Mouse (Mus musculus): ENCODE results near the gene Olfr31. TPM values are rescaled to one million over a fixed set of nuclear protein-coding genes. Genes with fewer than 3 reads are reported as not detected.
A peak's percentile ranks its signal among the peaks of the same experiment; 100 is the strongest.

Olfr31 gene
- polyA plus RNA-seq (2016; fragmentation: Nextera tagmentation; extraction: Ambion mirVana): not detected in 2 replicates

DNA sequence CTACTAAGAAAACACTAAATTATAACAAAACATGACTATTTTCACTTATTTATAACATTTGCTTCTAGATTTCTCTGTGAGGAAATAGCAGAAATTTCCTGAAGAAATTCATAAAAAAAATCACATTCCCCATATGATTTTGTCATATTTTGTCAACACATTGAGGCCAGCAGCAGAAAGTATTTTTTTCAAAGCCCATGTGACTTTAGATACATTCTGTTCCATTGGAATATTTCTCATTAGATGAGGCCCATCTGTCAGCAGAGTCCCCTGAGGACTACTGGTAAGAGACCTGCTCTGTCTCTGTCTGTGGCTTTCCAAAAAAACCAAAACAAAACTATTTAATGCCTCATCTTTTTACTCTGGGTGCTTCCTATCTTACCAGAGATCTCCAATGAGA is at the start of gene Olfr31:
Olfr31 (plus strand) TSS at position 301 of the 400 bp plus-strand sequence.
- Histone ChIP-seq H3K27ac (no peak within 1 kb of the TSS), H3K4me3 (no peak within 1 kb of the TSS), H3K9me3 (no peaks in the 10 kb centered on the region), H3K27me3 (ENCODE audit: insufficient read depth, poor library complexity, severe bottlenecking) (no peaks in the 10 kb centered on the region), H3K36me3 (no peaks in the 10 kb centered on the region), H3K4me1 (no peaks in the 10 kb centered on the region)
- DNase-seq (ENCODE audit: low spot score): no peak

DNA sequence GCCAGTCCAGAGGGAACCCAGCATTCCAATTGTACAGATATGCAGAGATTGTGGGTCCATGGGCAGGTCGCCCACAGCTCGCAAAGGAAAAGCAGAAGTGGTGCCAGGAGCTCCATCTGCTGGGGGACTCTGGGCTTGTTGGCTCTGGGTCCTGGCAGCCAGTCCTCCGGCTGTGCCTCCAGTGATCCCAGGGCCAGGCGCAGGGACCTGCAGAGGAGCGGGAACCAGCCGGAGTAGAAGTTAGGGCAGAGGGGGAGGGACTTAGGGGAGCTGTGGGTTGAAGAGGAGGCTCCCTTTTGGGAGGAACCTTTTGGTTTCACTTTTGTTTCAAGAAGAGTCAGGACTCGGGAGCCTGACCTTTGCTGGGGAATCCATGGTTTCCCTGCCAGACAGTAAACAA is 28.2 kb upstream of the Olfr31 start:
- peak overlapping the region; percentile 15; the same call in 1 of the 2 replicates for H3K4me3 ChIP-seq
- no peak for DNase-seq (ENCODE audit: low spot score)
- no peaks in the 10 kb centered on the region for H3K27me3 ChIP-seq (ENCODE audit: insufficient read depth, poor library complexity, severe bottlenecking)
- H3K36me3 ChIP-seq: no peaks in the 10 kb centered on the region
- no peaks in the 10 kb centered on the region for H3K4me1 ChIP-seq
- 0 out of 2 replicates have a peak, but pooled peaks cover 3% of the 10 kb centered on the region for H3K9me3 ChIP-seq
- no peak overlapping the region for H3K27ac ChIP-seq
- 44% methylated on average over 7 of the region's 7 CpGs for whole genome bisulfite sequencing

DNA sequence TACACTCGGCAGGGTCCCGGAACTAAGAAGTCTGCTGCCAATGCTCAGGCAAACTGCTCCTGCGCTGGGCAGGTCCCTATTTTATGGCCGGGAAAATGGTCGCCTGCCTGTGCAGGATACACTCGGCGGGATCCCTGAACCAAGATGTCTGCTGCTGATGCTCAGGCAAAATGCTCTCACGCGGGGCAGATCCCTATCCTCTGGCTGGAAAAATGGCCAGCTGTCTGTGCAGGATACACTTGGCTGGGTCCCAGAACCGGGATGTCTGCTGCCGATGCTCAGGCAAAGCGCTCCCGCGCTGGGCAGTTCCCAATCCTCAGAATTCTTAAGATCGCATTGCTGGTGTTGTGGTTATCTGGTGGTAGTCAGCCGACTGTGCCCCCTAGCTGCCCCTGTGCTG is 13.7 kb upstream of the Olfr31 start:
- Histone ChIP-seq H3K36me3 (no peaks in the 10 kb centered on the region), H3K4me1 (no peaks in the 10 kb centered on the region), H3K27ac (no peak overlapping the region), H3K9me3 (no peaks in the 10 kb centered on the region), H3K27me3 (ENCODE audit: insufficient read depth, poor library complexity, severe bottlenecking) (no peaks in the 10 kb centered on the region), H3K4me3 (peak overlapping the region; percentile 28)
- DNase-seq (ENCODE audit: low spot score): no peak
- 31% methylated on average over 16 of the region's 16 CpGs for WGBS

DNA sequence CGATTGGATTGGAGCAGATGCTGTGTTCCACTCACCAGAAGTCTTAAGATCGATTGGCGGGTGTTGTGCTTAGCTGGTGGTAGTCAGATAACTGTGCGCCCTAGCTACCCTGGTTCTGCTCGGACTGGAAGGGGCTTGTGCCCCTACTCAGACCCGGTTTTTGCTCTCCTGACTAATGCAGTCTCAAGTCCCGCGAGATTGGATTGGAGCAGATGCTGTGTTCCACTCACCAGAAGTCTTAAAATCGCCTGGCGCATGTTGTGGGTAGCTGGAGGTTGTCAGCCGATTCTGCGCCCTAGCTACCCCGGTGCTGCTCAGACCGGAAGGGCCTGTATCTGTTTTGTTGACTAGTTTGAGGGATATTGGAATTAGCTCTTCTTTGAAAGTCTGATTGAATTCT is 13.2 kb upstream of the Olfr31 start:
- WGBS: 42% methylated on average over 14 of the region's 14 CpGs
- no peaks in the 10 kb centered on the region for H3K27me3 ChIP-seq (ENCODE audit: insufficient read depth, poor library complexity, severe bottlenecking)
- H3K36me3 ChIP-seq: no peaks in the 10 kb centered on the region
- no peaks in the 10 kb centered on the region for H3K4me1 ChIP-seq
- peak overlapping the region; percentile 28 for H3K4me3 ChIP-seq
- DNase-seq (ENCODE audit: low spot score): no peak
- no peak overlapping the region for H3K27ac ChIP-seq
- H3K9me3 ChIP-seq: no peaks in the 10 kb centered on the region

DNA sequence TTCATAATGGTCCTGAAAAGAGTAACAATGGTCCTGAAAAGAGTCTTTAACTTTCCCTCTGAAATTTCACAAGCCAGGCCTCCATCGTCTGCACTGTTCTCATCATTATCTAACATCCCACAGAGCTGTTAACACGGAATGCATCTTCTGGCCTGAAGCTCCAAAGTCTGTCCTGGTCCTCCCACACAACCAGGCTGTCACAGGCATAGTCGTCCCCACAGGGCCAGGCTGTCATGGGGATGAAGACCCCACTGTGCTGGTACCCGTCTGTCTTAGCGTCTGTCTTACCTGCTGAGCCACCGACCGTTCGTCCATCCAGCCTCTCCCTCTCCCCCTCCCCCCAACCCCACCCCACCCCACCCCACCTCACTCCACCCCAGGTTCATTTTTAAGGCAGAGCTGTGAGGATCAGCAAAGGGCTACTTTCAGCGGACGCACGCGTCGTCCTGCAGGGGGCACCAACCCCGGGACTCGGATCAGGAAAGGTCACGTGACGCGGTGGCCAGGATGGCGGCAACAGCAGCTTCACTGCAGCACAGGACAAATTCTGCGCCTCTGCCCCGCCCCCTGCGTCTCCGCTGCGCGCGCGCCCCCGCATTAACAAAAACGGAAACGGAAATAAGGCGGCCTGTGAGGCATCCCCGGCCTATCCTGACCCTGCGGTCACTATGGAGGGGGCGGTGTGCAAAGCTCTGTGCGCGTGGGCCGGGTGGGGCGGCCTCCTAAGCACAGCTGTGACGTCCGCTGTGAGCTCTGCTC is 22.7 kb downstream of the Olfr31 start:
- peak overlapping the region; percentile 91 for H3K27ac ChIP-seq
- peak overlapping the region; percentile 75 for H3K4me3 ChIP-seq
- H3K9me3 ChIP-seq: peaks cover 36% of the 10 kb centered on the region
- peaks cover 29% of the 10 kb centered on the region for H3K36me3 ChIP-seq
- DNase-seq (ENCODE audit: low spot score): peak; percentile 96
- 0 out of 2 replicates have a peak, but pooled peaks cover 3% of the 10 kb centered on the region for H3K4me1 ChIP-seq
- 10% methylated on average over 39 of the region's 40 CpGs for WGBS
- no peaks in the 10 kb centered on the region for H3K27me3 ChIP-seq (ENCODE audit: insufficient read depth, poor library complexity, severe bottlenecking)

DNA sequence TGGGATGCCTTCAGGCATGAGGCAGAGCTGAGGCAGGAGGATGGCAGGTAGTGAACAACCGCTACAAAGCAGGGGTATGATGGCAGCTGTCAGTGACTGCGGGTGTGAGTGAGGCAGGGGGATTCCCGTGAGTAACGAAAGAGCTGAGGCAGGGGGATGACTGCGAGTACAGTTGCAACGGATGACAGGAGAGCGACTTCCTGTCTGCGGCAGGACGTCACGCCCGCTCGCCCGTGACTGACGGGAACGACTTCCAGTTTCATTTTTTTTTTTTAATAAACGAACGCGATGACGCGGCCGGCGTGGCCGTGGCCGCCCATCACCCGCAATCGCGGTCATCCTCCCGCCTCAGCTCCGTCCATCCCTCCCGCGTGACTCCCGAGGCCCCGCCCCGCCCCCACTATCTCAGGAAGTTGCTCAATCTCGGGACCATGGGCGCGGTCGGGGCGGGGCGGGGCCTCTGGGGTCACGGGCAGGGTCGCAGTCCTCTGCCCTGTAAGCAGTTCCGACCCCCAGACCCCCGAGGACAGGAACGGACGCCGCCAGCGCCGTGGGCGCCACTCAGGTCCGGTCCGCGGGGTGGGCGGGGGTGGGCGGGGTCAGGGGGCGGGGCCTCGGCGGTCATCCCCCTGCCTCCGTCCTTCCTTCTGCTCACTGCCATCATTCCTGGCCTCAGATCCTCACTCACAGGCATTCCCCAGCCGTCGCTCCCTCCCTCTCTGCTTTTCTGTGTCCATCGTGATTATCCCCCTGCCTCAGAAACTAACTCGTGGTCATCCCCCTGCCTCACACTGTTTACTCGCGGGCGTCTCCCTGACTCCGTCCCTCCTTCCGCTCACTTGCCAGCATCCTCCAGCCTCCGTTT is 23.6 kb downstream of the Olfr31 start, which contains the start of gene Il3ra:
Il3ra (plus strand) TSS at position 328 of the 865 bp plus-strand sequence.
- H3K4me3 ChIP-seq: peak within 1 kb of the TSS; percentile 75
- 1% methylated on average over 69 of the region's 69 CpGs for WGBS
- 0 out of 2 replicates have a peak, but pooled peaks cover 3% of the 10 kb centered on the region for H3K4me1 ChIP-seq
- H3K36me3 ChIP-seq: peaks cover 38% of the 10 kb centered on the region
- no peaks in the 10 kb centered on the region for H3K27me3 ChIP-seq (ENCODE audit: insufficient read depth, poor library complexity, severe bottlenecking)
- H3K27ac ChIP-seq: peak within 1 kb of the TSS; percentile 91
- peaks cover 45% of the 10 kb centered on the region for H3K9me3 ChIP-seq
- DNase-seq (ENCODE audit: low spot score): peak; percentile 85

DNA sequence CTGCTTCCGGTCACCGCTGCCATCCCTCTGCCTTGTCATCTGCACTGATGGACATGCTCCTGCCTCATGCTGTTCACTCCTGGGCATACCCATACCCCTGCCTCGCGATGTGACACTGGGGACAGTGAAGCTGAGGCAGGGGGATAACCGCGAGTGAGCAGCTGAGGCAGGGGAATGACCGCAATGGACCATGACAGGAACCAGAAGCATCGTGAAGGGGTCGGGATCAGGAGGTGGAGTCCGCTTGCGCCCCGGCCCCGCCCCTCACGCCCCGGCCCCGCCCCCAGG is 24.1 kb downstream of the Olfr31 start:
- 26% methylated on average over 16 of the region's 16 CpGs for WGBS
- H3K9me3 ChIP-seq: peaks cover 50% of the 10 kb centered on the region
- no peaks in the 10 kb centered on the region for H3K27me3 ChIP-seq (ENCODE audit: insufficient read depth, poor library complexity, severe bottlenecking)
- DNase-seq (ENCODE audit: low spot score): no peak
- H3K4me3 ChIP-seq: peak overlapping the region; percentile 75
- peaks cover 44% of the 10 kb centered on the region for H3K36me3 ChIP-seq
- 0 out of 2 replicates have a peak, but pooled peaks cover 3% of the 10 kb centered on the region for H3K4me1 ChIP-seq
- peak overlapping the region; percentile 91 for H3K27ac ChIP-seq

DNA sequence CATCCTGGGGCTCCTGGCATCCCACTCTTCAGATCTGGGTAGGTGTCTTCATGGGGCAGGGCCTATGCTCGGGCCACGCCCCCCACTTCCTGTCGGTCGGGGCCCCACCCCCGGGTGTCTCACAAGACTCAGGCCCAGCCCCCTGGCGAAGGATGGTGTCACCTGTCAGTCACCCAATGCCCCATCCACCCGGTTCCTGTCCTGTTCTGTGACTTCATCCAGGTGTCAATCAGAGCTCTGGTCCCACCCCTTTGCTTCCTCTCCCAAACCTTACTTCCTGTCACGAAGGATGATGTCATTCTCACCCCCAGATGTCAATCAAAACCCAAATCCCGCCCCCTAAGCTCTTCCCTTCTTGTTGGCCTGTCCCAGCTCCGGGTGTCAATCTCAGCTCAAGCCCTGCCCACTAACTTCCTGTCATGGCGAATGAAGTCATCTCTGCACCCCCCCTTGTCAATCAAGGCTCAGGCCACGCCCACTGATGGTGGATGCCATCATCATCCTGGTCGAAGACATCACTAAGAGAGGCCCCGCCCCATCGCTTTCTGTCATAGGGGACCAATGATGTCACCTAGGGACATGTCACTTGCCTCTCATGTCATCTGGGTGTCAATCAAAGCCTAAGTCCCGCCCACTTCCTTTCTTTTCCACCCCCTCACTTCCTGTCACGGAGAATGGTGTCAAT is 24.7 kb downstream of the Olfr31 start:
- no peak for DNase-seq (ENCODE audit: low spot score)
- Histone ChIP-seq H3K27me3 (ENCODE audit: insufficient read depth, poor library complexity, severe bottlenecking) (no peaks in the 10 kb centered on the region), H3K36me3 (peaks cover 46% of the 10 kb centered on the region), H3K27ac (peak overlapping the region; percentile 91; the same call in 1 of the 2 replicates), H3K4me3 (peak overlapping the region; percentile 75), H3K4me1 (0 out of 2 replicates have a peak, but pooled peaks cover 3% of the 10 kb centered on the region), H3K9me3 (peaks cover 53% of the 10 kb centered on the region)
- WGBS: 76% methylated on average over 17 of the region's 17 CpGs

DNA sequence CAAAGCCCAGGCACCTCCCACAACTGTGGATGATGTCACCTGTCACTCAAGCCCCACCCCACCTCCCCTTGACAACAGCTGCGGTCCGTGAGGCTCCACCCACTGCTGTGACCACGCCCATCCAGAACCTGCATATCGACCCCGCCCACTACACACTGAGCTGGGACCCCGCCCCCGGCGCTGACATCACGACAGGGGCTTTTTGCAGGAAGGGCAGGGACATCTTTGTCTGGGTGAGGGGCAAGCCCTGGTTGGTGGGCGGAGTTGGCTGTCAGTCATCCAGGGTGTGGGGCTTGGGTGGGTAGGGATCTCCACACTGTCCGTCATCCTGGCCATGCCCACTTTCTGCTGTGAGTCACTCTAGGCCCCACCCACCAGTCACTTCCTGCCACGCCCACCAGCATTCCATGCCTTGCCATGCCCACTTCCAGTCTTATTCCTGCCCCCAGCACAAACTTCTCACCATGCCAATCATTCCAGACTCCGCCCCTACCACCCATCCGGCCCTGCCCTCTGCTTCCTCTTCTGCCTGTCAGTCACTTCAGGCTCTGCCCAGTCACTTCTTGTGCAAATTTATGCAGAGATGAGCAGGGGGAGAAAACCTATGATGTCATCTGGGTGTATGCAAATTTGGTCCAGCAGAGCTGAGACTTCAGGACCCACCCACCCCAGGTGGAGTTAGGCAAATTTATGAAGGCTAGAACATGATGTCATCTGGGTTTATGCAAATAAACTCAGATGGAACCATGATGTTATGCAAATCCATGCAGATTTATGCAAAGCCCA is 25.4 kb downstream of the Olfr31 start:
- 0 out of 2 replicates have a peak, but pooled peaks cover 3% of the 10 kb centered on the region for H3K4me1 ChIP-seq
- no peak overlapping the region for H3K4me3 ChIP-seq
- peaks cover 53% of the 10 kb centered on the region for H3K9me3 ChIP-seq
- H3K27ac ChIP-seq: no peak overlapping the region
- H3K27me3 ChIP-seq (ENCODE audit: insufficient read depth, poor library complexity, severe bottlenecking): no peaks in the 10 kb centered on the region
- DNase-seq (ENCODE audit: low spot score): no peak
- WGBS: 93% methylated on average over 14 of the region's 14 CpGs
- H3K36me3 ChIP-seq: peaks cover 46% of the 10 kb centered on the region

DNA sequence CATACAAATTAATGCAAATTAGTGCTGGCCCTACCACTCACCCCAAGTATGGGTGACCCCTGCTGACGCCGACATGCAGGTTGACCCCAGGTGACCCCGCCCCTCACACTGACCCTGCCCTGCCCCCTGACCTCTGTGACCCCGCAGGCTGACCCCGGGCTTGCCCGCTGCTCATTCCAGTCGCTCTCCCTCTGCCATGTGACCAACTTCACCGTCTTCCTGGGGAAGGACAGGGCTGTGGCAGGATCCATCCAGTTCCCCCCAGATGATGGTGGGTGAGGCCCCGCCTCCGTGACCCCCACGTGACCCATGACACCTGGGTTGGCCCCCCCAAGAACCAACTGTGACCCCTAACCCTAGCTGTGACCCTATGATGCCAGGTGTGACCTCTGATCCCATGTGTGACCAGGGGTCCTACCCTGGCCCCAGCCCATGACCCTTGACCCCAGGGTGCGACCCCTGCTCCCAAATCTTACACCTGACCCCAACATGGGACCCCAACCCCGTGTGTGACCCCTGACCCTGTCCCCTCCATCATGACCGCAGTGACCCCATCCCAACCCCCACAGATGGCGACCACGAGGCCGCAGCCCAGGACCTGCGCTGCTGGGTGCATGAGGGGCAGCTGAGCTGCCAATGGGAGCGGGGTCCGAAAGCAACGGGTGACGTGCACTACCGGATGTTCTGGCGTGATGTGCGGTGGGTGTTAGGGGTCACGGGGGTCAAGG is 26.2 kb downstream of the Olfr31 start:
- H3K4me1 ChIP-seq: 0 out of 2 replicates have a peak, but pooled peaks cover 3% of the 10 kb centered on the region
- no peak overlapping the region for H3K27ac ChIP-seq
- no peaks in the 10 kb centered on the region for H3K27me3 ChIP-seq (ENCODE audit: insufficient read depth, poor library complexity, severe bottlenecking)
- no peak for DNase-seq (ENCODE audit: low spot score)
- peaks cover 46% of the 10 kb centered on the region for H3K36me3 ChIP-seq
- WGBS: 95% methylated on average over 26 of the region's 26 CpGs
- H3K4me3 ChIP-seq: no peak overlapping the region
- peaks cover 53% of the 10 kb centered on the region for H3K9me3 ChIP-seq

DNA sequence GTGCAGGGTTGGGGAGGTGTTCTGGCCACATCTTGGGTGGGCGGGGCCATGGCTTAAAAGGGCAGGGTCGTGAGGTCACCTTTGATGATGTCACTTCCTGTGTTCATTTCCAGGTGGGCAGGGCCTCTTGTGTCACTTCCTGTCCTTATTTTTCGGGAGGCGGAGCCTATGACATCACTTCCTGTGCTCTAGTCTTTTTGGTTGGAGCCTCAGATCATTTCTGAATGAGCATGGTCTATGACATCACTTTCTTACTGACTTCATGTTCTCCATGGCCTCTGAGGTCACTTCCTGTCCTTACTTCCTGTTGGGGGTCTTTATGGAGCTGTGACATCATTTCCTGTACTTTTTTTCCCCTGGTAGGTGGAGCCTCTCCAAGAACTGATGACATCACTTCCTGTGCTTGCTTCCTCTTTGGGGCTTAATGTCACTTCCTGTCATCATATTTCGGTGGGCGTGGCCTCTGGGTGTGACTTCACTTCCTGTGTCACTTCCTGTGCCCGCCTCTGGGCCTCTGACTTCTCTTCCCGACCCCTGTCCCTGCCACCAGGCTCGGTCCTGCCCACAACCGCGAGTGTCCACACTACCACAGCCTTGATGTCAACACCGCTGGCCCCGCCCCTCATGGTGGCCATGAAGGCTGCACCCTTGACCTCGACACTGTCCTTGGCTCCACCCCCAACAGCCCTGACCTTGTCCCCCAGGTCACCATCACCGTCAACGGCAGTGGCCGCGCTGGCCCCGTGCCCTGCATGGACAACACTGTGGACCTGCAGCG is 27.0 kb downstream of the Olfr31 start:
- 93% methylated on average over 20 of the region's 20 CpGs for WGBS
- Histone ChIP-seq H3K4me1 (0 out of 2 replicates have a peak, but pooled peaks cover 3% of the 10 kb centered on the region), H3K27ac (no peak overlapping the region), H3K36me3 (peaks cover 47% of the 10 kb centered on the region), H3K4me3 (no peak overlapping the region), H3K27me3 (ENCODE audit: insufficient read depth, poor library complexity, severe bottlenecking) (no peaks in the 10 kb centered on the region), H3K9me3 (peaks cover 59% of the 10 kb centered on the region)
- DNase-seq (ENCODE audit: low spot score): no peak

All from heart, embryonic 10.5 days (tissue).